Mouse (Mus musculus): ENCODE results near the gene Slain2. TPM values are rescaled to one million over a fixed set of nuclear protein-coding genes. Genes with fewer than 3 reads are reported as not detected.

Gene Slain2
- polyA plus RNA-seq (2016; fragmentation: Nextera tagmentation; extraction: Ambion mirVana) = 31.4 and 32.6 TPM in 2 replicates

DNA sequence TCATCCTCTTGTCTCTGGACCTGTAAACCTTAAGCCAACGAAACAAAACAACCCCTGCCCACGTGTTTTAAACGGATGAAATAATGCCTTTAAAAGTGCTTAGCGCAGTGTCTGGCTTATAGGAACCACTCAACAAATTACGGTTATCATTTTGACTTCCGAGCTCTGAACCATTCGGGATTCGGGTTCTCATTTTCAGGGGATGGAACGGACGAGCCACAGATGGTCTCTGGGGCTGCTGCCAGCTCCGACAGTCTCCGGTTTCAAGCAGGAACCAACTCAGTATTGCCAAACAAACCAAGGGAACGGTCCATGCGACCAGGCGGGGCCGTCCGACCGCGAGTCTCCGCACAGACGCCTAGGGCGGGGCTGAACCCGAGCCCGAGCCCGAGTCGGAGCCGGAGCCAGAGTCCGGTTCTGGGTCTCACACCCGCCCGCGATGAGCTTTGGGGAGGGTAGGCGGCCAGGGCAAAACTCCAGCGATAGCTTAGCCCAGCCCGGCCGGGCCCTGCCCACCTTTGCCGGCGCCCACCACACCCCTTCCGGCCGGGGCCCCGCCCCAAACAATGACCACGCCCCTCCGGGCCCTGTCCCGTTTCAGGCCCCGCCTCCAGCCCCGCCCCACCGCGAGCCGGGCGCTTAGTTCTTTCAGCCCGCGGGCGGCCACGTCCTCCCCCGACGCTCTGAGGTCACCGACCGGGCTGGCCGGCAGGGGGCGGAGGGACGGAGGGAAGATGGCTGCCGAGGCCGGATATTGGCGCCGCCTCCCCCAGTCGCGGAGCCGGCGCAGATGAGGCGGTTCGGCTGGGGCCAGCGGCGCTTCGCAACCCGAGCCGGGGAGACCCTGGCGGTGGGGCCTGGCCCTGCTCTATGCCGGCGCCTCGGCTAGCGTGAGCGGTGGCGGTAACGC, at the start of gene Slain2:
Gene Slain2 (plus strand): TSS at position 657 of the 910 bp plus-strand sequence.
- Histone ChIP-seq H3K4me1 (replicated peaks) (peaks cover 28% of the 10 kb centered on the region), H3K9ac (peak within 1 kb of the TSS; percentile 99), H3K27me3 (replicated peaks) (no peaks in the 10 kb centered on the region), H3K36me3 (no peaks in the 10 kb centered on the region), H3K4me2 (peak within 1 kb of the TSS; percentile 70), H3K9me3 (replicated peaks) (no peaks in the 10 kb centered on the region), H3K4me3 (peak within 1 kb of the TSS; percentile 94), H3K27ac (ENCODE audit: poor library complexity, severe bottlenecking) (peak within 1 kb of the TSS; percentile 98)
- WGBS = under 1% methylated on average over 81 of the region's 83 CpGs
- peak; percentile 95 for ATAC-seq (ENCODE audit: insufficient number of reproducible peaks, low FRiP score)

DNA sequence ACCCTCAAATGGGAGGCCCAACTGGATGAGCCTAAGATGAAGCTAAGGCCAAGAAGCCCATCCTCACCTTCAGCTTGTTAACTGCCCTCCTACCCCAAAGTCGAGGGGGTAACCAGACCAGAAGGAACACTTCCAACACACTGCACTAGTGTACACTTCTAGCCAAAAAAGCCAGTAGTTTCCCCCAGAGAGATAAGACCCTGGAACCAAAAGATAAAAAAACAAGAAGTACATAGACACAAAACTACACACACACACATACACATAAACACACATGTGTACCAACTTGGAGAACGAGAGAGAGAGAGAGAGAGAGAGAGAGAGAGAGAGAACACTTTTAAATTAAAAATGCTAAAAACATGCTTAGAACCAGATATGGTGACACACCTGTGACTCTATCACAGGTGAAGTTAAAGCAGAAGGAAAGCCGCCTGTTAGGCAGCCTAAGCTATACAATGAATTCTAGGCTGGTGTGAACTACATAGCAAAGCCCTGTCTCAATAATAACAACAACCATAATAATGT, 49.4 kb upstream of the Slain2 start:
- Histone ChIP-seq H3K4me2 (no peak overlapping the region), H3K27me3 (replicated peaks) (no peaks in the 10 kb centered on the region), H3K27ac (ENCODE audit: poor library complexity, severe bottlenecking) (no peak overlapping the region), H3K4me3 (no peak overlapping the region), H3K36me3 (0 out of 2 replicates have a peak, but pooled peaks cover 2% of the 10 kb centered on the region), H3K4me1 (replicated peaks) (peaks cover 17% of the 10 kb centered on the region), H3K9me3 (replicated peaks) (0 out of 2 replicates have a peak, but pooled peaks cover 3% of the 10 kb centered on the region), H3K9ac (no peak overlapping the region)
- ATAC-seq (ENCODE audit: insufficient number of reproducible peaks, low FRiP score) = no peak
- 68% methylated on average over 3 of the region's 3 CpGs for WGBS

DNA sequence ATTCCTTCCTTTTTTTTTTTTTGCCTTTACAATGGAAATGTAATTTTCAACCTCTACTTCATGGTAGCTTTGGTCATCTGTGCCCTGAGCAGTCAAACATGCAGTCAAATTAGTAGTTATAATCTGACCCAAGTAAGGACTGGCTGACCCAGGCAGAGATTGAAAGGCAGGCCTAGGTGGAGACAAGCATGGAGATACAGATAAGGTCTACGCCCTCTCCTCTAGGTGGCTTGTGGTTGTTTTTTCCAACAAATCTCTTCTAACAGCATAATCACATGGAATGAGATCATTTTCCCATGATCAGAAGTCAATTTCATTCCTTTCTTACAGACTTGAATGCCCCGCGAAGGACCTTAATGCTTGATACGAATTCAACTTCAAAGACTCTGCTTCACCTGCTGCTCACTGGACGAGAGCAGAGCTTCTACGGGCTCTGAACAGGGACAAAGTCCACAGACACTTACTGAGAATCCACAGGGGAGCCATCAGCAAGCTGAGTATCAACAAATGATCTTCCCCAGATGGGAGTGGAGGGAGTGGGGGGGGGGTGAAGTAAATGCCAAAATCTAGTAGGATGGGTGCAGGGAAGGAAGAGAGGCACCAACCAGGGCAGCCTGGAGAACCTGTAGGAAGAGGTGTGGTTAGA, 47.7 kb upstream of the Slain2 start:
- peak overlapping the region; percentile 89 for H3K4me2 ChIP-seq
- H3K9me3 ChIP-seq (replicated peaks) = peaks cover 2% of the 10 kb centered on the region; the same call in 1 of the 2 replicates
- H3K27me3 ChIP-seq (replicated peaks) = no peaks in the 10 kb centered on the region
- peaks cover 17% of the 10 kb centered on the region for H3K4me1 ChIP-seq (replicated peaks)
- WGBS = 62% methylated on average over 6 of the region's 6 CpGs
- peak overlapping the region; percentile 8; the same call in 1 of the 2 replicates for H3K9ac ChIP-seq
- no peak overlapping the region for H3K27ac ChIP-seq (ENCODE audit: poor library complexity, severe bottlenecking)
- H3K36me3 ChIP-seq = no peaks in the 10 kb centered on the region
- H3K4me3 ChIP-seq = peak overlapping the region; percentile 55
- ATAC-seq (ENCODE audit: insufficient number of reproducible peaks, low FRiP score) = no peak

DNA sequence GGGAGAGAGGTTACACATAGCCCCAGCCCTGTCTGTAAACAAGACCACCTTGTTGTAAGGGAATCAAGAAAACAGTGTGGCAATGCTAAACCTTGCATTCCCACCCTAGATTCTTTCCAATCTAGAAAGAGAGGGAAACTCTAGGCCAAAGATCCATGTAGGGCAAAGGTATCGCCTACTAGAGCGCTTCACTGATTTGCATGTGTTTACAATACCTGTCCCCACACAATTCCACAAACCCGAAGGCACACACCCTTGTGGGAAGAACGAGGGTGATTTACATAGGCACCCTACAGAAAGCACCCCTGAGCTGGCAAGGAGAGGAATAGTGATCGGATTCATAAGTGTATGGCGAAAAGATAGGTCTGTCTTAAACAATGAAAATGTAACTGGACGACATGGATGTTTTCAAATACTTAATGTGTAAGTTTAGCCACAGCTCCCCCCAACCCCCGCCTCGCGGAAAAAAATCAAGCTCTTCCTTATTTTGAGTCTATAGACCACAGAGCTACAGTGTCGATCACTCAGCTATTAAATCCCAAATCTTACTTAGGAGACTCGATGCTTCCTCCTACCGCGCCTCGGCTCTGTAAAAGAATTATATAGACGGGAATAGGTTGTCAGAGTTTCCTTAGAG, 47.0 kb upstream of the Slain2 start:
- ATAC-seq (ENCODE audit: insufficient number of reproducible peaks, low FRiP score) = no peak
- 32% methylated on average over 16 of the region's 16 CpGs for WGBS
- Histone ChIP-seq H3K4me3 (peak overlapping the region; percentile 55), H3K4me1 (replicated peaks) (peaks cover 17% of the 10 kb centered on the region), H3K27me3 (replicated peaks) (no peaks in the 10 kb centered on the region), H3K9ac (peak overlapping the region; percentile 60; the same call in 1 of the 2 replicates), H3K9me3 (replicated peaks) (peaks cover 2% of the 10 kb centered on the region; the same call in 1 of the 2 replicates), H3K36me3 (no peaks in the 10 kb centered on the region), H3K27ac (ENCODE audit: poor library complexity, severe bottlenecking) (no peak overlapping the region), H3K4me2 (peak overlapping the region; percentile 89)

DNA sequence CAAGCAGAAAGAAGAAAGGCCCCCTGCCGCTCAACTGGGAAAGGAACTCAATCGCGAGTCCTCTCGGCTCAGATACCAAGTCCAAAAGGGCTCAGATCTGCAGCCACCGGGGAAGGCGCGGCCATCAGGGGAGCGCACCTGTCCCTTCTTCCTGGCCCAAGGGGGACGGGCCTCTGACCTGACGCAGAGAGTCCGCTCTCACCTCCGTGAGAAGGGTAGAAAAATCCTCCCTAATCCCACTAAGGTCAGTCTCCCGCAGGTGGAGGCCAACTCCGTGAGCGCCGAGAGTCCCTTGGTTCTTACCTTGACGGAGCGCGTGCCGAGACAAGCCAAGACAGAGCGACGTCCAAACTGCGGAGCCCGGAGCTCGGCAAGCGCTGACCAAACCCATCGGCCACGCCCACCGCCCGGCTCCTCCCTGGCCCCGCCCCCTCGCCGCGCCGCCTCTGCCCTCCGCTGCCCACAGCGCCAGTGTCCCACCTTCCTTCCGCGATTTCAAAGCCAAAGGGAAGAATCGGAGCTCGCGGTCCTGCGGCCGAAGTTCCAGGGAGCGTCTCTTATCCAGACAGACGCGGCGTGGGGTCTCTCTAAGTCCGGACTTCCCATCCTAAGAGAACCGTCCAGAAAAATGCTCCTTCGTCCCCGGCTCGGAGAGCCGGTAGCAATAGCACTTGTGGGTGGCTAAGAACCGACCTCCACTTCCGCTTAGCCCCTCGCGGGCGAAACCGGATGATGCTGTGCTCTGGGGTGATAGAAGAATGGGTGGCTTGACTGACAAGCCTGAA, 45.8 kb upstream of the Slain2 start, which contains the start of gene Tec:
Gene Tec (minus strand): TSS at position 393 of the 785 bp plus-strand sequence.
- Histone ChIP-seq H3K9ac (peak within 1 kb of the TSS; percentile 60), H3K27ac (ENCODE audit: poor library complexity, severe bottlenecking) (peak within 1 kb of the TSS; percentile 59), H3K4me2 (peak within 1 kb of the TSS; percentile 89), H3K36me3 (no peaks in the 10 kb centered on the region), H3K27me3 (replicated peaks) (no peaks in the 10 kb centered on the region), H3K4me3 (peak within 1 kb of the TSS; percentile 55), H3K9me3 (replicated peaks) (peaks cover 2% of the 10 kb centered on the region; the same call in 1 of the 2 replicates), H3K4me1 (replicated peaks) (peaks cover 17% of the 10 kb centered on the region)
- under 1% methylated on average over 59 of the region's 60 CpGs for WGBS
- ATAC-seq (ENCODE audit: insufficient number of reproducible peaks, low FRiP score) = peak; percentile 95

DNA sequence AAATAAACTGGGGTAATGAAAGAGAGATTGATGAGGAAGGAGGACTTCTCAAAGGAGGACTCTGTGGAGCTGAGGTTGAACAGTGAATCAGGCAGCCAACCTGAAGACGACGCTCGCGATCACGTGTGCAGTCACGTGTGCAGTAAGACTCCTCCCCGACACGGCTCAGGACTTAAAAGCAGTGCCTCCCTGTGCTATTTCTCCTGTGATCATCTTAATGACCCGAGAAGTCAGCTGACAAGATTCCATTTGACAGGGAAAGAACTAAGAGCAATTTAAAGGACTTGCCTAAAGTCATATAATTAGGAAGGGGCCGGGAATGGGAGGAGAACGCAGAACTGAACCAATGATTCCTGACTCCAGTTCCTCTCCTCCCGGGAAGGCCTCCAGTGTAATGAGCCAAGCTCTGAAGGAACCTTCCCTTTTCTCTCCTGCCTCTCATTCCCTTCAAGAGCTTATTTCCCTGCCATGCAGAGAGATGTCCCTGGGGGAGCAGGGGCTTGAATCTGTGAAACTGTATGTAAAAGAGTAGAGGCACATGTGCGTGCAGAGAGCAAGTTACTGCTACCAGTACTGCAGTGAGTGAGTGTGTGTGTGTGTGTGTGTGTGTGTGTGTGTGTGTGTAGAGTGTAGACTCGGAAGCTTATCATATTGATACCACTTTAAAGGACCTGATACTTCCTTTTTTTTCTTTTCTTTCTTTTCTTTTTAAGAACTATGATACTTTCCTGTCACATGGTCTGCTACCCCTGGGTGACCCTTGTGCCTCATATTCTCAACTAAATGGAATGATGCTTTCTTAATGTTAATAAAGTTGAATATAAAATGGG, 44.1 kb upstream of the Slain2 start:
- H3K4me2 ChIP-seq = no peak overlapping the region
- WGBS = 75% methylated on average over 14 of the region's 14 CpGs
- ATAC-seq (ENCODE audit: insufficient number of reproducible peaks, low FRiP score) = no peak

DNA sequence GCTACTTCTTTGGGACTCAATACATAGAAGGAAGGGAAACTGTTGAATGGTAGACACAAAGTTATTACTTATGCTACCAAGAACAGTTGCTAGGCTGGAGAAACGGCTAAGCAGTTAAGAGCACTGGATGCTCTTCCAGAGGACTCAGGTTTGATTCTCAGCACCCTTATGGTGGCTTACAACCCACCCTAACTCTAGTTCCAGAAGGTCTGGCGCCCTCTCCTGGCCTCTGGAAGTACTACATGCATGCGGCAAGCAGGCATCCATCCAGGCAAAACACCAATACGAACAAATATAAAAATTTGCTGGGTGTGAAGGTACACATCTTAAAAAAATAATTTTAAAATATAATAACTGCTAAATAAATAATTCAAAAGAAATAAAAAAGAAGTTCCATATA, 43.0 kb upstream of the Slain2 start:
- no peak for ATAC-seq (ENCODE audit: insufficient number of reproducible peaks, low FRiP score)
- Histone ChIP-seq H3K27ac (ENCODE audit: poor library complexity, severe bottlenecking) (no peak overlapping the region), H3K4me1 (replicated peaks) (peaks cover 26% of the 10 kb centered on the region), H3K9ac (no peak overlapping the region), H3K4me3 (no peak overlapping the region), H3K9me3 (replicated peaks) (peaks cover 2% of the 10 kb centered on the region; the same call in 1 of the 2 replicates), H3K27me3 (replicated peaks) (no peaks in the 10 kb centered on the region), H3K36me3 (no peaks in the 10 kb centered on the region), H3K4me2 (no peak overlapping the region)
- WGBS = 74% methylated on average over 4 of the region's 4 CpGs

More for the DNA sequence above, 44.1 kb upstream of the Slain2 start:
- Histone ChIP-seq H3K4me3 (no peak overlapping the region), H3K9me3 (replicated peaks) (peaks cover 2% of the 10 kb centered on the region; the same call in 1 of the 2 replicates), H3K4me1 (replicated peaks) (peaks cover 17% of the 10 kb centered on the region), H3K36me3 (no peaks in the 10 kb centered on the region), H3K9ac (no peak overlapping the region), H3K27me3 (replicated peaks) (no peaks in the 10 kb centered on the region), H3K27ac (ENCODE audit: poor library complexity, severe bottlenecking) (no peak overlapping the region)

DNA sequence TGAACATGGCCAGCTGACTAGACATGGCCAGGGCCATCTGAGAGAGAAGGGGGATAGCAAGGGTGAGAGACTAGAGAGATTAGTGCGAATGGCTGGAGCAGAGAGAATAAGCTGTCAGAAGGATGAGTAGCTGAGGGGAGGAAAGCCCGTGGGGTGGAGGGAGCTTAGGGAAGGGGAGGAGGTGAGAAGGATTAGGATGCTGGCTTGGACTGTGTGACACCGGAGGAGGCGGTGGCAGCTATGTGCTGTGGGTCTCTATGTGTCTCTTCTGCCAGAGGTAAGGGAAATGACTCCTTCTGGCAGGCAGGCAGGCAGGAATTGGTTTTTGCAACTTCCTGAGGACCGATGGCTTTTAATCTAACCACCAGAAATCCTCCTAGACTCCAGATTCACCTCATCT, 34.4 kb upstream of the Slain2 start:
- no peaks in the 10 kb centered on the region for H3K9me3 ChIP-seq (replicated peaks)
- no peak overlapping the region for H3K27ac ChIP-seq (ENCODE audit: poor library complexity, severe bottlenecking)
- H3K27me3 ChIP-seq (replicated peaks) = no peaks in the 10 kb centered on the region
- H3K9ac ChIP-seq = no peak overlapping the region
- H3K4me2 ChIP-seq = no peak overlapping the region
- WGBS = 23% methylated on average over 5 of the region's 5 CpGs
- no peak for ATAC-seq (ENCODE audit: insufficient number of reproducible peaks, low FRiP score)
- peaks cover 34% of the 10 kb centered on the region for H3K4me1 ChIP-seq (replicated peaks)
- no peak overlapping the region for H3K4me3 ChIP-seq
- H3K36me3 ChIP-seq = no peaks in the 10 kb centered on the region

DNA sequence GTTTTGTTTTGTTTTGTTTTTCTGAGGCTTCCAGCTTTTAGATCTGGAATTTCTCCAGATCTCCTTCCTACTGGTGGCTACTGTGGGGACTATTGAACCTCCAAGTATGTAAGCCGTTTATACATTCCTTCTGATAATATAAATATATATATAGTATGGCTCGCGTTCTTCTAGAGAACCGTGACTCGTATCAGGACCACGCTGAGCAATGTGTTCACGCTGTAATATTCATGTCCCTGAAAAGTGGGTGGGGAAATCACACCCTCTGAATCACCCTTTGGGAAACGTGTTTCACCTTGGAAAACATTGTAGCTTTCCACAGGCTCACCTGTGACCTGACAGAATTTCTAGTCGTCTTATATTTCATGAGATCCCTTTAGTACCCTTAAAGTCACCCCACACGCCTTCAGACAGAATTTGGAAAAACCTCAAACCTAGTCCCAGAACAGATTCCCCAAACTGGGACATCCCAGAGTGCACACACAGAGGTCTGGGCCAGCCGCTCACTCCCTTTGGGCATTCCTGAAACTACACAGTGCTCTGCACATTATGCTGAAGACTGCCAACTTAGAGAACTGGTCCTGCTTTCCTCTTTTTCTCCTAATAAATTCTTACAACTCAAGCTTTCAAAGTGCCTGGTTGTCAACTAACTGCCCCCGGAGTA, 32.2 kb upstream of the Slain2 start:
- WGBS = 50% methylated on average over 12 of the region's 12 CpGs
- no peaks in the 10 kb centered on the region for H3K27me3 ChIP-seq (replicated peaks)
- no peaks in the 10 kb centered on the region for H3K9me3 ChIP-seq (replicated peaks)
- H3K27ac ChIP-seq (ENCODE audit: poor library complexity, severe bottlenecking) = peak overlapping the region; percentile 89
- ATAC-seq (ENCODE audit: insufficient number of reproducible peaks, low FRiP score) = peak; percentile 47; the same call in 1 of the 2 replicates
- no peaks in the 10 kb centered on the region for H3K36me3 ChIP-seq
- 0 out of 2 replicates have a peak overlapping the region, but pooled peaks have one; percentile 2 for H3K4me2 ChIP-seq
- no peak overlapping the region for H3K4me3 ChIP-seq
- no peak overlapping the region for H3K9ac ChIP-seq
- peaks cover 20% of the 10 kb centered on the region for H3K4me1 ChIP-seq (replicated peaks)

Measured in heart, embryonic 12.5 days (tissue).